Mouse (Mus musculus) cortical plate, adult 2 months (tissue): ENCODE results near the gene Tbc1d10a.

ENCODE experiments used
- CTCF ChIP-seq: fragments of 200-500 bp; IDR thresholded peaks from 2 replicates; pipeline ENCODE4 v1.5.1; 2011; ENCODE audit warnings: mild to moderate bottlenecking, control low read depth, low read length; ENCODE audit not compliant: insufficient read depth; ENCODE audit errors: extremely low read depth
- POLR2A ChIP-seq: fragments of 200-500 bp; IDR thresholded peaks from 2 replicates; pipeline ENCODE4 v1.6.1; 2011; ENCODE audit warnings: mild to moderate bottlenecking, low read length, control low read depth; ENCODE audit not compliant: insufficient read depth; ENCODE audit errors: extremely low read depth

DNA sequence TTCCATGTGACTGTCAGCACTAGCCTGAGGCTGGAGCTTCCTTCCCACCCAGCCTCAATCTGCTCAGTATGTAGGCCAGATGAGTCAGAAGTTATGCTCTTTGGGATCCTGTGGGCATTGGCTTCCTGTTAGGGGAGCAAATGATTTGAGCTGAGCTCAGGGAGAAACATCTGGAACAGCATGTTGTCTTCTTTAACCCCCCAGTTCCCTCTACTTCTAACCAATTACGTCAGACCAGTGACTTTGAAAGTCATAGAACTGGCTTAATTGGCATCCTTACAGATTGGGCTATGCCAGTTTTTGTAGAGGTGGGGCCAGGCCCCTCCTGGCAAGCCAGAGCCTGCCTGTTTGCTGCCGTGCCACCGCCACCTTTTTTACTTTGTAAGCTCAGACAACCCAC lies 4.1 kb downstream of the Tbc1d10a start:
- TF ChIP-seq POLR2A, result no peak
- TF ChIP-seq CTCF, result no peak
